Mouse (Mus musculus) embryonic facial prominence, embryonic 15.5 days (tissue): ENCODE measurements around the gene Myzap. TPM values are rescaled to one million over a fixed set of nuclear protein-coding genes. Genes with fewer than 3 reads are reported as not detected.
A peak's percentile ranks its signal among the peaks of the same experiment; 100 is the strongest.

Source experiments
- ATAC-seq: fragments of 200-750 bp; cut with Nextera tagmentation; 2 replicates; pipeline ENCODE4 v1.8.0; 2017; ENCODE audit warnings: low read depth, moderate TSS enrichment; ENCODE audit not compliant: insufficient number of reproducible peaks, low FRiP score, low TSS enrichment
- H3K27ac ChIP-seq: fragments of 300-500 bp; sonication (generic); replicated peaks from 2 replicates; pipeline ENCODE4 v1.5.1; 2015; ENCODE audit warnings: mild to moderate bottlenecking, inconsistent platforms
- H3K27me3 ChIP-seq: fragments of 300-500 bp; sonication (generic); 2 replicates; pipeline ENCODE4 v1.6.1; 2015; ENCODE audit warnings: inconsistent platforms
- H3K36me3 ChIP-seq: fragments of 300-500 bp; sonication (generic); 2 replicates; pipeline ENCODE4 v1.6.1; 2015; ENCODE audit warnings: mild to moderate bottlenecking, inconsistent platforms
- H3K4me1 ChIP-seq: fragments of 300-500 bp; sonication (generic); 2 replicates; pipeline ENCODE4 v1.6.1; 2015; ENCODE audit warnings: inconsistent platforms
- H3K4me2 ChIP-seq: fragments of 300-500 bp; sonication (generic); replicated peaks from 2 replicates; pipeline ENCODE4 v1.6.1; 2015; ENCODE audit warnings: mild to moderate bottlenecking, inconsistent platforms
- H3K4me3 ChIP-seq: fragments of 300-500 bp; sonication (generic); replicated peaks from 2 replicates; pipeline ENCODE4 v1.5.1; 2015; ENCODE audit warnings: mild to moderate bottlenecking, inconsistent platforms
- H3K9ac ChIP-seq: fragments of 300-500 bp; sonication (generic); 2 replicates; pipeline ENCODE4 v1.6.1; 2015; ENCODE audit warnings: inconsistent platforms
- H3K9me3 ChIP-seq: fragments of 300-500 bp; sonication (generic); replicated peaks from 2 replicates; pipeline ENCODE4 v1.6.1; 2016; ENCODE audit warnings: inconsistent platforms
- WGBS: fragments of 180-500 bp; shearing (Covaris S2); methylation state at CpG from one replicate; pipeline ENCODE4 v1.1.7; 2015; 5-methylcytosine and 5-hydroxymethylcytosine counted together
- polyA plus RNA-seq: library from polyadenylated mRNA; unstranded; fragments of >200 nt; fragmentation: Nextera tagmentation; extraction: Ambion mirVana; gene quantifications from 2 replicates; pipeline ENCODE4 v1.2.1, GENCODE M21; 2015

Gene Myzap
- polyA plus RNA-seq, 1 experiment from 2014 or later: 15.5 TPM

DNA sequence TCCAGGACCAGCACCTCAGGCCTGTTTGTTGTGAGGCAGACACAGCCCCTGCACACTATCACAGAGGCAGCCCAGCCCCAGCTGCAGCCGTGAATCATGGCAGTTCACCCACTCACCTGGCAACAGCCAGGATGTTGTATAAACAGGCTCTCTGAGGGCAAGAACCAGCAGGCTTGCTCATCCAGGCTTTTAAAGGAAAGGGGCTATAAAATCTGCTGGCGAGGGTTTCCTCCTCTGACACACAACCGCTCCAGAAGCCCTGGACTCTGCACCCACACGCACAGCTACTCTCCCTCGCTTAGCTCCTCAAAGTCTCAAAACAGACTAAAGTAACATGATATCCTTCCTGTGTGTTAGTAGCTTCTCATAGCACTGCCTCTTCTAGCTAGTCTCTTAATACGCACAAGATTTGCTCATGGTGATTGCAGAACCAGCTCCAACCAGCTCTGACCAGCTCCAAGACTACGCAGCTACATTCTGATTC, 21.0 kb downstream of the Myzap start:
- no peak; the same call in 1 of the 2 replicates for ATAC-seq
- H3K4me1 ChIP-seq: peaks cover 14% of the 10 kb centered on the region; the same call in 1 of the 2 replicates
- H3K27ac ChIP-seq: peak overlapping the region; percentile 68
- H3K27me3 ChIP-seq: no peaks in the 10 kb centered on the region
- WGBS: 27% methylated on average over 7 of the region's 7 CpGs
- no peak overlapping the region for H3K4me2 ChIP-seq
- H3K4me3 ChIP-seq: no peak overlapping the region
- H3K9me3 ChIP-seq: no peaks in the 10 kb centered on the region
- no peaks in the 10 kb centered on the region for H3K36me3 ChIP-seq
- no peak overlapping the region for H3K9ac ChIP-seq

DNA sequence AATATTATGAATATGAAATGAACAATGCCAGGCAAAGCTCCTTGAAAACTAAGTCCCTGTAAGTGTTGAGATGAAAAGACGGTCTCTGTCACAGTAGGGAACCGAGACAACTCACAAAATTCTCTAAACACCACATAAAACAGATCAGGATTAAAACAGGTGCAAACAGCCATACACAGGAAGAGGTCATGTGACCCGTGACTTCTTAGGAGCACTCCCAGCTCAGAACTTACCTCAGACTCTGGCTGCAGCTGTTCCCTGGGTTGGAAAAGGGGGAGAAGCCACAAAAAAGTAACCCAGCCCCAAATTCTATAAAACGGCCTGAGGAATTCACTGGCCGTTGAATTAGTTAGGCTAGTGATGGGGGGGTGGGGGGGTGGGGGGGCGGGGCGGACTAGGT, 22.0 kb downstream of the Myzap start:
- H3K9ac ChIP-seq: no peak overlapping the region
- WGBS: 56% methylated on average over 7 of the region's 7 CpGs
- no peak overlapping the region for H3K27ac ChIP-seq
- H3K9me3 ChIP-seq: no peaks in the 10 kb centered on the region
- H3K4me2 ChIP-seq: no peak overlapping the region
- no peak overlapping the region for H3K4me3 ChIP-seq
- no peaks in the 10 kb centered on the region for H3K36me3 ChIP-seq
- H3K4me1 ChIP-seq: peaks cover 14% of the 10 kb centered on the region; the same call in 1 of the 2 replicates
- no peak for ATAC-seq
- no peaks in the 10 kb centered on the region for H3K27me3 ChIP-seq

DNA sequence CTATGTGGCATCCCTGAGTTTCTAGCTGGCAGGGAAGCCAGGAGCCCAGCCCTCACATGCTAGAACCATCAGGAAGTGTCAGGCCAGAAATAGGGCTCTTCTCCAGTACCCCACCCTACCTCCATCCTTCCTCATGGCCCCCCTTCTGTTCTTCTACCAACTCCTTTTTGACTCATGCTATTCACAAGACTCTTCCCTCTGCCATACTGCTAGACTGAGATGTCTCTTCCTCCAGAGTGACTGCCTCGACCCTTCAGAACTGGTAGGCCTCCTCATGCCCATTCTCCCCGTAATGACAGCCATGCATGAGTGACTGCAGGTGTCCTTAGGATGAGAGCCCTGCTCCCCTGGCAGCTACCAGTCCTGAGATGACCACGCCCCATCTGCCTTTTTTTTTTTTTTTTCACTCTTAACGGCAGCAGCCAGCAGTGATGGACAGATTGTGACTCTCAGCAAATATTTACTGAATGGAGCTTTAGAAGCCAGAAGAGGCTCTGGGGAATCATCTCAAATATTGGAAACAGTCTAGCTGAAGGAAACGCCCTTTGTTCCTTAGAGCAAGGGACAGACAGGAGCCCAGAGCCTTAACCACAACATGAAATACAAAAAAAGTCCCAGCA, 23.7 kb downstream of the Myzap start:
- Histone ChIP-seq H3K4me3 (no peak overlapping the region), H3K4me1 (peaks cover 14% of the 10 kb centered on the region; the same call in 1 of the 2 replicates), H3K27me3 (no peaks in the 10 kb centered on the region), H3K27ac (peak overlapping the region; percentile 0; the same call in 1 of the 2 replicates), H3K36me3 (no peaks in the 10 kb centered on the region), H3K9me3 (no peaks in the 10 kb centered on the region), H3K4me2 (no peak overlapping the region), H3K9ac (no peak overlapping the region)
- ATAC-seq: no peak
- 39% methylated on average over 5 of the region's 5 CpGs for WGBS

GRCm38 (mm10) chr9:71567391-71567790, 24.8 kb downstream of the Myzap start:
- Histone ChIP-seq H3K4me3 (no peak overlapping the region), H3K9ac (no peak overlapping the region), H3K27me3 (no peaks in the 10 kb centered on the region), H3K4me2 (no peak overlapping the region), H3K36me3 (no peaks in the 10 kb centered on the region), H3K4me1 (peaks cover 14% of the 10 kb centered on the region; the same call in 1 of the 2 replicates), H3K9me3 (no peaks in the 10 kb centered on the region), H3K27ac (0 out of 2 replicates have a peak overlapping the region, but pooled peaks have one; percentile 39)
- WGBS: 65% methylated on average over 3 of the region's 3 CpGs
- ATAC-seq: 0 out of 2 replicates have a peak, but pooled peaks have one; percentile 34

DNA sequence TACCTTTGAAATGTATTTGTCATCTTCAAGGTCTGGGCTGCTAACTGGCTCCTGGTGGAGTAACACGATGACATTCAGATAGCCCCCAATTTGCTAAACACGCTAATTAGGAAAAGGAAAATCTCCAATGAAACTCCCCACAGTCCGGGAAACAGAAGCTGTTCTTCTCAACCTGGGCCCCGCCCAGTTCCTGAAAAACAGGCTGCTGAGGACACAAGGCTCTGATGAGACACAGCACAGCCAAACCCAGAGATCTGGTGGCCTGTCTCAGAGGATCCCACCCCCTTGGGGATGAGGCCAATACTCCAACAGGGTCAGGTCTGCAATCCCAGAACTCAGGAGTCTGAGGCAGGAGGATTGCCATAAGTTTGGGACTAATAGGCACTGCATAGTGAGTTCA, 25.4 kb downstream of the Myzap start:
- ATAC-seq: no peak
- Histone ChIP-seq H3K4me2 (no peak overlapping the region), H3K9me3 (no peaks in the 10 kb centered on the region), H3K4me3 (no peak overlapping the region), H3K27me3 (no peaks in the 10 kb centered on the region), H3K36me3 (no peaks in the 10 kb centered on the region), H3K27ac (peak overlapping the region; percentile 39; the same call in 1 of the 2 replicates), H3K4me1 (peaks cover 14% of the 10 kb centered on the region; the same call in 1 of the 2 replicates), H3K9ac (no peak overlapping the region)
- WGBS: 34% methylated on average over 4 of the region's 4 CpGs

GRCm38 (mm10) chr9:71557737-71558136, 34.4 kb downstream of the Myzap start:
- no peaks in the 10 kb centered on the region for H3K9me3 ChIP-seq
- H3K36me3 ChIP-seq: no peaks in the 10 kb centered on the region
- no peak overlapping the region for H3K9ac ChIP-seq
- no peak overlapping the region for H3K4me2 ChIP-seq
- 51% methylated on average over 2 of the region's 2 CpGs for WGBS
- no peak overlapping the region for H3K4me3 ChIP-seq
- H3K4me1 ChIP-seq: no peaks in the 10 kb centered on the region
- H3K27ac ChIP-seq: no peak overlapping the region
- ATAC-seq: no peak
- no peaks in the 10 kb centered on the region for H3K27me3 ChIP-seq

DNA sequence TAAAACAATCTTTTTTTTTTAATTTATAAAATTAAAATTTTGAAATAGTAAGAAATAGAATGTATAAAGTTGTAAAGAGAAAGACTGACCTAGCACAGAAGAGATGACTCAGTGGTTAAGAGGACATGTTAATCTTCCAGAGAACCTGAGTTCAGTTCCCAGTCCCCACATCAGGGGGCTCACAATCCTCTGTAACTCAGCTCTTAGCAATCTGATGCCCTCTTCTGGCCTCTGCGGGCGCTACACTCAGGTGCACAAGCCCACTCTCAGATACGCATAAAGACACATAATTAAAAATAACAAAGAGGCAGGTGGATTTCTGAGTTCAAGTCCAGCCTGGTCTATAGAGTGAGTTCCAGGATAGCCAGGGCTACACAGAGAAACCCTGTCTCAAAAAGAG, 38.2 kb downstream of the Myzap start:
- WGBS: 99% methylated on average over 3 of the region's 3 CpGs

DNA sequence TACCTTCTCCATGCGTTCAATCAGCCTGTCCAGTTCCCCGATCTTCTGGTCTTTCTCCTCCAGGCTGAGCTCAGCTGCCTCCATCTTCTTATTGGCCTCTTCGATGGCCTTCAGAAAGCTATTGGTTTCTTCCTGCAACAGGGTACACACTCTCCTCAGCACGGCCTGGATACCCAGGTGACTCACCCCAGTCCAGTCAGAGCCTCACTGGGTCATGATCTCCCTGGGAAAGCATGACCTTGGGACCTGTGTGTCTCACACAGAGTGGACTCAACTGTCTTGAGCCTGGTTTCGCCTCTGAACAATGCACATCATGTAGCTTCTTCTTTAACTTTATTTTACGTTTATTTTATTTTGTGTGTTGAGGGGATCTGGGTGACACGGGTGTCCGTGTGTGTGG, 42.0 kb downstream of the Myzap start:
- no peaks in the 10 kb centered on the region for H3K36me3 ChIP-seq
- no peaks in the 10 kb centered on the region for H3K9me3 ChIP-seq
- WGBS: 90% methylated on average over 8 of the region's 8 CpGs
- H3K4me2 ChIP-seq: no peak overlapping the region
- H3K27me3 ChIP-seq: no peaks in the 10 kb centered on the region
- ATAC-seq: no peak
- no peaks in the 10 kb centered on the region for H3K4me1 ChIP-seq
- H3K9ac ChIP-seq: no peak overlapping the region
- no peak overlapping the region for H3K4me3 ChIP-seq
- no peak overlapping the region for H3K27ac ChIP-seq

More for the DNA sequence above, 38.2 kb downstream of the Myzap start:
- H3K9ac ChIP-seq: no peak overlapping the region
- ATAC-seq: no peak
- H3K27me3 ChIP-seq: no peaks in the 10 kb centered on the region
- no peak overlapping the region for H3K4me2 ChIP-seq
- no peaks in the 10 kb centered on the region for H3K36me3 ChIP-seq
- no peak overlapping the region for H3K4me3 ChIP-seq
- no peak overlapping the region for H3K27ac ChIP-seq
- no peaks in the 10 kb centered on the region for H3K4me1 ChIP-seq
- H3K9me3 ChIP-seq: no peaks in the 10 kb centered on the region

DNA sequence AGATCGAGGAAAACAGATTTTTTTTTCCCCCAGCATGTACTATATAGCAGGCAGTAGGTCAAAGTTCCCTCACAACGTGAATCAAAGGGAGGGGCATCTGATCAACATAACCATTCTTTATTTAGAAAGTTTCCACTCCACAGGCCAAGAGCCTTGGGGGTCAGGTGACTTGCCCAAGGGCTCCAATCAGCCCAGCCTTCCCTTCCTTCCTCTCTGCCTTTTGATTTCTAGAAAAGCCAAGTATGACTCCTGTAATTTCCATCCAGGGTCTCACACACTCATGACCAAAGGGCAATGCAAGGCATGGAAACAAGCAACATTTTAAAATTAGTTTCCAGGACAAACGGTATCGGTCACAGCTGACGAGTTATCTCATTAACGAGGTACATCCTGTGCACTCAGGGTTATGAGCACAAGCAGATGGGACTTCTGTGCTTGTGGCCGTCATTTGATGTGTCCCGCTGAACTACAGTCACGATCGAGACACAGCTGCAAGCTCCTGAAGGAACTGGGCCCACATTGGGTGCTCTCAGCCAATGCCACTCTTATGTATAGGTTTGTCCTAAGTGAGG, 44.4 kb downstream of the Myzap start:
- H3K36me3 ChIP-seq: no peaks in the 10 kb centered on the region
- 62% methylated on average over 10 of the region's 10 CpGs for WGBS
- H3K9ac ChIP-seq: no peak overlapping the region
- no peak overlapping the region for H3K4me3 ChIP-seq
- no peaks in the 10 kb centered on the region for H3K9me3 ChIP-seq
- ATAC-seq: no peak
- no peaks in the 10 kb centered on the region for H3K27me3 ChIP-seq
- no peak overlapping the region for H3K4me2 ChIP-seq
- peaks cover 3% of the 10 kb centered on the region; the same call in 1 of the 2 replicates for H3K4me1 ChIP-seq
- H3K27ac ChIP-seq: no peak overlapping the region

- H3K4me3 ChIP-seq: no peak overlapping the region
- WGBS: 82% methylated on average over 5 of the region's 5 CpGs
- no peak overlapping the region for H3K9ac ChIP-seq
- ATAC-seq: no peak
- peaks cover 3% of the 10 kb centered on the region; the same call in 1 of the 2 replicates for H3K4me1 ChIP-seq
- no peak overlapping the region for H3K4me2 ChIP-seq
- no peaks in the 10 kb centered on the region for H3K27me3 ChIP-seq
- no peaks in the 10 kb centered on the region for H3K9me3 ChIP-seq
- H3K36me3 ChIP-seq: no peaks in the 10 kb centered on the region
- no peak overlapping the region for H3K27ac ChIP-seq
Observed at GRCm38 (mm10) chr9:71544831-71545230, 47.3 kb downstream of the Myzap start.

DNA sequence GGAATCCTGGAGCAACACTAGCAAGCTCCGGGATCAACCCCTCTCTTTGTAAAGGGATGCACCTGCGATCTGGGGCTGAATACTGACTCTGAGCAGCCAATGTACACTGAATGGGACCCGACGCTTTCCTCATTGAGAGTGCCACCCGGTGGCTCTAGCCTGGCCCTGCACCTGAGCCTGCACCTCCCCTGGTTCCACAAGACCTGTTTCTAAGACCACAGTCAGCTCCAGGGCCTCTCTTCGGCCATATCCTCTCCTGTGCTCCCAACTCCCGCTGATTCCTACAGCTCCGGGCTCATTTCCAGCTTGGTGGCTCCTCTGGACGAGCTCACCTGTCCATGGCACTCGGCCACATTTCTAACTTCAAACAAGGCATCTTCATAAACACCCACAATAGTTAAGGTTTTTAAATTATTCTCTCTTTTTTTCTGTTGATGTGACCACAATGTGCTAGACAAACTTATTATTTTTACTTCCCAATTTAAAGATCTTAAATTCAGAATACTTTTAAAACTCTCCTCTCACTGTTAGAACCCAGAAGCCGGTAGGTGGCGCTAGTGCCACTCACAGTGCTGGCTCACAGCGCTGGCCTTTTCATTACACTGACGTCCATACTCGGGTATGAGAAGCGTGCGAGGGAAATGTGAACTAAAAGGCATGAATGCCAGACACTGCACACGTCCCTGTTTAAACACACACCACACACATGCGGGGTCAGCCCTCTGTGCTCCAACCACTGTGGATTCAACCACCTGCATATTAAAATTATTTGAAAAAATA, 48.5 kb downstream of the Myzap start:
- H3K9me3 ChIP-seq: no peaks in the 10 kb centered on the region
- H3K4me2 ChIP-seq: no peak overlapping the region
- H3K9ac ChIP-seq: no peak overlapping the region
- WGBS: 19% methylated on average over 19 of the region's 19 CpGs
- H3K4me3 ChIP-seq: no peak overlapping the region
- peak; percentile 71 for ATAC-seq
- H3K27me3 ChIP-seq: no peaks in the 10 kb centered on the region
- no peaks in the 10 kb centered on the region for H3K36me3 ChIP-seq
- H3K4me1 ChIP-seq: peaks cover 3% of the 10 kb centered on the region; the same call in 1 of the 2 replicates
- H3K27ac ChIP-seq: no peak overlapping the region
